Mouse (Mus musculus) liver, postnatal 0 days (tissue): Measurements from ENCODE around the gene Slc35f4. TPM values are rescaled to one million over a fixed set of nuclear protein-coding genes. Genes with fewer than 3 reads are reported as not detected.

Experiments
- ATAC-seq: fragments of 200-750 bp; cut with Nextera tagmentation; 2 replicates; pipeline ENCODE4 v1.8.0; 2017; ENCODE audit warnings: mild to moderate bottlenecking, moderate library complexity
- DNase-seq: peaks from one replicate; pipeline ENCODE4 v3.0.0-alpha.2; 2016
- H3K27ac ChIP-seq: fragments of 300-500 bp; sonication (generic); 2 replicates; pipeline ENCODE4 v1.5.1; 2014; ENCODE audit warnings: antibody characterized with exemption, moderate library complexity, mild to moderate bottlenecking, low read depth
- H3K27me3 ChIP-seq: fragments of 300-500 bp; sonication (generic); 2 replicates; pipeline ENCODE4 v1.6.1; 2014; ENCODE audit warnings: low read length, control low read depth, mixed read lengths; ENCODE audit not compliant: insufficient read depth
- H3K36me3 ChIP-seq: fragments of 300-500 bp; sonication (generic); replicated peaks from 2 replicates; pipeline ENCODE4 v1.6.1; 2014; ENCODE audit warnings: mild to moderate bottlenecking, control low read depth, low read length, moderate library complexity, mixed read lengths; ENCODE audit not compliant: insufficient read depth
- H3K4me1 ChIP-seq: fragments of 300-500 bp; sonication (generic); 2 replicates; pipeline ENCODE4 v1.6.1; 2014; ENCODE audit warnings: antibody characterized with exemption, mild to moderate bottlenecking, control low read depth; ENCODE audit not compliant: insufficient read depth
- H3K4me2 ChIP-seq: fragments of 300-500 bp; sonication (generic); 2 replicates; pipeline ENCODE4 v1.6.1; 2014; ENCODE audit warnings: low read depth, mild to moderate bottlenecking, low read length, moderate library complexity, mixed read lengths
- H3K4me3 ChIP-seq: fragments of 300-500 bp; sonication (generic); 2 replicates; pipeline ENCODE4 v1.5.1; 2014; ENCODE audit warnings: low read depth, low read length
- H3K9ac ChIP-seq: fragments of 300-500 bp; sonication (generic); replicated peaks from 2 replicates; pipeline ENCODE4 v1.6.1; 2014; ENCODE audit warnings: mild to moderate bottlenecking, moderate library complexity
- H3K9me3 ChIP-seq: fragments of 300-500 bp; sonication (generic); 2 replicates; pipeline ENCODE4 v1.6.1; 2016; ENCODE audit warnings: mild to moderate bottlenecking, control low read depth, low read length, mixed read lengths
- CTCF ChIP-seq: sonication (generic); IDR thresholded peaks from 2 replicates; pipeline ENCODE4 v1.5.1; 2016; ENCODE audit warnings: antibody characterized with exemption, low read depth
- EP300 ChIP-seq: IDR thresholded peaks from 2 replicates; pipeline ENCODE4 v1.6.1; 2016; ENCODE audit warnings: antibody characterized with exemption, low read depth, mild to moderate bottlenecking
- WGBS: fragments of 180-500 bp; shearing (Covaris S2); extraction: QIAGEN DNeasy Blood & Tissue Kit; methylation state at CpG from one replicate; pipeline ENCODE4 v1.1.7; 2014; ENCODE audit not compliant: insufficient replicate concordance; 5-methylcytosine and 5-hydroxymethylcytosine counted together
- microRNA-seq: library from miRNA; unstranded; fragments of <30 nt; microRNA quantifications from one replicate; pipeline ENCODE4, GENCODE M21; 2016
- polyA plus RNA-seq: library from polyadenylated mRNA; unstranded; fragments of >200 nt; fragmentation: Nextera tagmentation; extraction: Ambion mirVana; gene quantifications from 2 replicates; pipeline ENCODE4 v1.2.1, GENCODE M21; 2015

Gene Slc35f4
- polyA plus RNA-seq, 1 experiment from 2014 or later, result not detected

DNA sequence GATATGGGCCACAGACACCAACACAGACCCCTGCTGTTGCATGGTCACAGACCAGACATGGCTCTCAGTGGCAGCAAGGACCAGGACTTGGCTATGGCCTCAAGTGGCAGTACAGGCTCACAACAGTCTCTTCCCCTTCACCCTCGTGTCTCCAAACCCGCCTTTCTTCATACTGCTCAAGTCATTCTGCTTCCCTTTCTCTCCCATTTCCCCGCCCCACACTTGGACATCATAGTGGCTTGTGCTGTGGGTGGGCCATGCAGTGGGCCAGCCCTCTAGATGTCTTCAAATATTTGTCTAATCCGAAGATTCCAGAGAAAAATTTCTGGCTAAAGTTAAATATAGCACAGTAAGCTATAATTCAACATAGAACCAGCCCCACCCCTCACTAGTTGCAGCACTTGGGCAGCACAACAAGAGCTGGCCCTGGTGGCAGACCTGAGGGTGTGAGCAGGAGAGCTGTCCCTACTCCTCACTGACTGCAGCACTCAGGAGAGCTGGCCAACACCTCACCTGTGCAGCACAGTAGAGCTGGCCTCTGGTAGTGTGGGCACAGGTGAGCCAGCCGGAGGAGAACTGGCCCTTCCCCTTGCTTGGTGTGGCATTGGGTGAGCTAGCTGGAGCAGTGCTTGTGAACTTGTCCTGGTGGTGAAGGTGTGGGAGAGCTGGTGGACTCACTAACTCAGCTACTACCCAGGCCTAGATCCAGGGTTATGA lies 260.4 kb downstream of the Slc35f4 start:
- no peaks in the 10 kb centered on the region for H3K4me1 ChIP-seq
- H3K9me3 ChIP-seq, result no peaks in the 10 kb centered on the region
- DNase-seq (no peak), ATAC-seq (no peak)
- no peak overlapping the region for H3K27ac ChIP-seq
- no peaks in the 10 kb centered on the region for H3K27me3 ChIP-seq
- 64% methylated on average over 5 of the region's 5 CpGs for WGBS
- no peak overlapping the region for H3K9ac ChIP-seq
- no peaks in the 10 kb centered on the region for H3K36me3 ChIP-seq
- no peak overlapping the region for H3K4me3 ChIP-seq
- TF ChIP-seq EP300 (no peak), CTCF (no peak)
- no peak overlapping the region for H3K4me2 ChIP-seq

Small RNA genes lying within 50 kb of the gene (microRNA-seq; reads per million reads assigned to microRNA genes)
- gene Gm22949, result not detected
